Mouse (Mus musculus) embryonic facial prominence, embryonic 11.5 days (tissue): ENCODE measurements around the gene Prss48. TPM values are rescaled to one million over a fixed set of nuclear protein-coding genes. Genes with fewer than 3 reads are reported as not detected.
A peak's percentile ranks its signal among the peaks of the same experiment; 100 is the strongest.

Source experiments
- ATAC-seq: fragments of 200-750 bp; cut with Nextera tagmentation; replicated peaks from 2 replicates; pipeline ENCODE4 v1.8.0; 2017; ENCODE audit warnings: low read depth; ENCODE audit not compliant: insufficient number of reproducible peaks, low FRiP score, low TSS enrichment
- DNase-seq: peaks from one replicate; pipeline ENCODE4 v3.0.0-alpha.2; 2015; ENCODE audit warnings: low spot score
- H3K27ac ChIP-seq: fragments of 300-500 bp; sonication (generic); replicated peaks from 2 replicates; pipeline ENCODE4 v1.5.1; 2014; ENCODE audit warnings: mild to moderate bottlenecking, low read depth, low read length, control low read depth
- H3K27me3 ChIP-seq: fragments of 300-500 bp; sonication (generic); 2 replicates; pipeline ENCODE4 v1.6.1; 2014; ENCODE audit warnings: mild to moderate bottlenecking, low read length, moderate library complexity, mixed read lengths; ENCODE audit not compliant: control insufficient read depth, insufficient read depth
- H3K36me3 ChIP-seq: fragments of 300-500 bp; sonication (generic); replicated peaks from 2 replicates; pipeline ENCODE4 v1.6.1; 2014; ENCODE audit warnings: low read depth, mild to moderate bottlenecking, low read length, moderate library complexity, mixed read lengths; ENCODE audit not compliant: control insufficient read depth, insufficient read depth
- H3K4me1 ChIP-seq: fragments of 300-500 bp; sonication (generic); 2 replicates; pipeline ENCODE4 v1.6.1; 2014; ENCODE audit warnings: low read length, mixed read lengths; ENCODE audit not compliant: control insufficient read depth, insufficient read depth
- H3K4me2 ChIP-seq: fragments of 300-500 bp; sonication (generic); 2 replicates; pipeline ENCODE4 v1.6.1; 2014; ENCODE audit warnings: low read depth, mild to moderate bottlenecking, control low read depth, low read length, moderate library complexity
- H3K4me3 ChIP-seq: fragments of 300-500 bp; sonication (generic); 2 replicates; pipeline ENCODE4 v1.5.1; 2014; ENCODE audit warnings: low read depth, low read length, control low read depth
- H3K9ac ChIP-seq: fragments of 300-500 bp; sonication (generic); replicated peaks from 2 replicates; pipeline ENCODE4 v1.6.1; 2014; ENCODE audit warnings: mild to moderate bottlenecking, control low read depth, low read length
- H3K9me3 ChIP-seq: fragments of 300-500 bp; sonication (generic); replicated peaks from 2 replicates; pipeline ENCODE4 v1.6.1; 2016; ENCODE audit warnings: mild to moderate bottlenecking, low read length, inconsistent platforms, mixed read lengths; ENCODE audit not compliant: control insufficient read depth
- WGBS: fragments of 180-500 bp; shearing (Covaris S2); extraction: QIAGEN DNeasy Blood & Tissue Kit; methylation state at CpG from one replicate; pipeline ENCODE4 v1.1.7; 2014; 5-methylcytosine and 5-hydroxymethylcytosine counted together
- polyA plus RNA-seq: library from polyadenylated mRNA; unstranded; fragments of >200 nt; fragmentation: Nextera tagmentation; extraction: Ambion mirVana; gene quantifications from 2 replicates; pipeline ENCODE4 v1.2.1, GENCODE M21; 2014

Prss48 gene
- polyA plus RNA-seq, 1 experiment from 2014 or later = not detected

- Histone ChIP-seq H3K36me3 (no peaks in the 10 kb centered on the region), H3K9ac (no peak overlapping the region), H3K9me3 (no peaks in the 10 kb centered on the region), H3K27me3 (no peaks in the 10 kb centered on the region), H3K27ac (no peak overlapping the region), H3K4me2 (no peak overlapping the region), H3K4me1 (no peaks in the 10 kb centered on the region), H3K4me3 (no peak overlapping the region)
- WGBS = 79% methylated on average over 4 of the region's 4 CpGs
- ATAC-seq = no peak
- no peak for DNase-seq
Measured at GRCm38 (mm10) chr3:85974451-85974850, 27.8 kb downstream of the Prss48 start.

- Histone ChIP-seq H3K9ac (no peak overlapping the region), H3K4me3 (no peak overlapping the region), H3K27me3 (no peaks in the 10 kb centered on the region), H3K9me3 (no peaks in the 10 kb centered on the region), H3K4me2 (no peak overlapping the region), H3K36me3 (no peaks in the 10 kb centered on the region), H3K4me1 (no peaks in the 10 kb centered on the region), H3K27ac (no peak overlapping the region)
- DNase-seq (no peak), ATAC-seq (no peak)
- 94% methylated on average over 10 of the region's 10 CpGs for WGBS
Measured at GRCm38 (mm10) chr3:85973376-85974140, 28.7 kb downstream of the Prss48 start.

GRCm38 (mm10) chr3:85971599-85971975 lies 30.7 kb downstream of the Prss48 start:
- DNase-seq (no peak), ATAC-seq (no peak)
- WGBS = under 1% methylated on average over 13 of the region's 13 CpGs
- H3K27me3 ChIP-seq = no peaks in the 10 kb centered on the region
- H3K4me1 ChIP-seq = no peaks in the 10 kb centered on the region
- H3K4me2 ChIP-seq = peak overlapping the region; percentile 64
- H3K36me3 ChIP-seq = no peaks in the 10 kb centered on the region
- peak overlapping the region; percentile 85 for H3K9ac ChIP-seq
- H3K9me3 ChIP-seq = no peaks in the 10 kb centered on the region
- peak overlapping the region; percentile 69 for H3K4me3 ChIP-seq
- H3K27ac ChIP-seq = no peak overlapping the region

- no peaks in the 10 kb centered on the region for H3K36me3 ChIP-seq
- H3K9me3 ChIP-seq = no peaks in the 10 kb centered on the region
- ATAC-seq = peak; percentile 93
Measured at GRCm38 (mm10) chr3:85970742-85971598, 31.3 kb downstream of the Prss48 start, which contains the start of gene Sh3d19. Sh3d19 (plus strand) TSS chr3:85971109.

GRCm38 (mm10) chr3:85969040-85969439 lies 33.3 kb downstream of the Prss48 start:
- Histone ChIP-seq H3K27me3 (no peaks in the 10 kb centered on the region), H3K4me3 (no peak overlapping the region), H3K27ac (no peak overlapping the region), H3K36me3 (no peaks in the 10 kb centered on the region), H3K9ac (no peak overlapping the region), H3K4me2 (no peak overlapping the region), H3K4me1 (no peaks in the 10 kb centered on the region), H3K9me3 (no peaks in the 10 kb centered on the region)
- ATAC-seq = no peak
- no peak for DNase-seq
- 82% methylated on average over 8 of the region's 8 CpGs for WGBS

More at GRCm38 (mm10) chr3:85970742-85971598, 31.3 kb downstream of the Prss48 start, which contains the start of gene Sh3d19:
- H3K27me3 ChIP-seq = no peaks in the 10 kb centered on the region
- peak within 1 kb of the TSS; percentile 85 for H3K9ac ChIP-seq
- WGBS = under 1% methylated on average over 38 of the region's 73 CpGs
- no peak within 1 kb of the TSS; the same call in 1 of the 2 replicates for H3K27ac ChIP-seq
- H3K4me3 ChIP-seq = peak within 1 kb of the TSS; percentile 69
- peak; percentile 82 for DNase-seq
- peak within 1 kb of the TSS; percentile 64 for H3K4me2 ChIP-seq
- H3K4me1 ChIP-seq = no peaks in the 10 kb centered on the region

GRCm38 (mm10) chr3:85965479-85965878 lies 36.8 kb downstream of the Prss48 start:
- H3K4me1 ChIP-seq = no peaks in the 10 kb centered on the region
- H3K4me3 ChIP-seq = no peak overlapping the region
- DNase-seq (no peak), ATAC-seq (no peak)
- H3K27me3 ChIP-seq = no peaks in the 10 kb centered on the region
- 85% methylated on average over 4 of the region's 4 CpGs for WGBS
- no peaks in the 10 kb centered on the region for H3K36me3 ChIP-seq
- H3K4me2 ChIP-seq = no peak overlapping the region
- no peak overlapping the region for H3K27ac ChIP-seq
- H3K9ac ChIP-seq = no peak overlapping the region
- no peaks in the 10 kb centered on the region for H3K9me3 ChIP-seq

GRCm38 (mm10) chr3:85961134-85961533 lies 41.2 kb downstream of the Prss48 start:
- H3K27me3 ChIP-seq = no peaks in the 10 kb centered on the region
- no peaks in the 10 kb centered on the region for H3K36me3 ChIP-seq
- DNase-seq (peak; percentile 12), ATAC-seq (no peak)
- H3K9ac ChIP-seq = no peak overlapping the region
- no peaks in the 10 kb centered on the region for H3K4me1 ChIP-seq
- 35% methylated on average over 5 of the region's 5 CpGs for WGBS
- no peak overlapping the region for H3K27ac ChIP-seq
- no peaks in the 10 kb centered on the region for H3K9me3 ChIP-seq
- no peak overlapping the region for H3K4me3 ChIP-seq
- H3K4me2 ChIP-seq = no peak overlapping the region

GRCm38 (mm10) chr3:85959669-85960068 lies 42.6 kb downstream of the Prss48 start:
- Histone ChIP-seq H3K4me1 (no peaks in the 10 kb centered on the region), H3K36me3 (no peaks in the 10 kb centered on the region), H3K4me3 (no peak overlapping the region), H3K27me3 (no peaks in the 10 kb centered on the region), H3K27ac (no peak overlapping the region), H3K9ac (no peak overlapping the region), H3K4me2 (no peak overlapping the region), H3K9me3 (no peaks in the 10 kb centered on the region)
- DNase-seq = no peak
- no peak for ATAC-seq
- WGBS = 74% methylated on average over 1 of the region's 1 CpGs
